Mouse (Mus musculus): ENCODE results near the gene Hpcal1.

DNA sequence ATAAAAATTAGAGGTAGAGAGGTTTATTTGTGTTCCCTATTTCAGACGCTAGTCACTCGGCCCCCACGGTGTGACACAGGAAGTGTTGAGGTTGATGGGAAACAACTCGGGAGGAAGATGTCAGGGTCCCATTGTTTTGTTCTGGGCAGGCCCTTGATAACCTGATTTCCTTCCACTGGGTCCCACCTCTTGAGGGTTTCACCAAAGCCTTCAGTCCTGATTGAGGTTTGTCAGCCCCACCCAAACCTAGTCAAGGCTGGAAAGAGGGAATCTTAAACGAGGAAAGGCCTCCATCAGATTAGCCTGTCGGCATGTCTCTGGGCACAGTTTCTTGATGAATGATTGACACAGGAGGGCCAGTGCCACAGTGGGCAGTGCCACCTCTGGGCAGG is 12.3 kb downstream of the Hpcal1 start:
- TF ChIP-seq ZNF384 (IDR thresholded peaks at IDR 0.05; ENCODE audit: low read depth, low read length) (no peak), MAFK (IDR thresholded peaks at IDR 0.05; ENCODE audit: insufficient read depth, low read depth, low read length) (no peak)

All from ES-E14 (cell line).